Mouse (Mus musculus): ENCODE data around the gene S1pr4.

- TF ChIP-seq CTCF (IDR thresholded peaks at IDR 0.05; ENCODE audit: control insufficient read depth, insufficient read depth, insufficient replicate concordance, low read depth, low read length) (no peak), POLR2A (IDR thresholded peaks at IDR 0.05; ENCODE audit: control insufficient read depth, low read depth, low read length) (no peak)
Observed at GRCm38 (mm10) chr10:81519227-81519977, 19.5 kb upstream of the S1pr4 start.
